Mouse (Mus musculus): ENCODE data around the gene Efcab6. TPM values are rescaled to one million over a fixed set of nuclear protein-coding genes. Genes with fewer than 3 reads are reported as not detected.

Gene Efcab6
- total and polyA plus RNA-seq, 3 experiments, result not detected

DNA sequence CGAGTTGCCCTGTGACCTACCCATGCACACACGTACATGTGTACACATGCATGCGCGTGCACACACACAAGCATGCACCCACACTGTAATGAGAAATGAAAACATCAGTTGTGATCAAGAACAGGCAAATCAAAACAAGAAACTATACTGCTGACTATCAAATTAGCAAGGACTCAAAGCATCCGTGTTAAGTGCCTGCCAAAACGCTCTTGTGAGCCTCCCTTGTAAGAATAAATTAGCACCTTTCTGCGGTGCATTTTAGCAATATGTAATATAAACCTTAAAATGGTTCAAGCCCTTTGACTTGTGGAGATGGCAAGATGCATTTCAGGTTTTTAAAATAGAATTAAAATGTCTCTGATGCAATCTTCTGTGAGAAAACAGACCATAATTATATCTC, 108.2 kb downstream of the Efcab6 start:
- no peak overlapping the region for H3K27ac ChIP-seq (ENCODE audit: control insufficient read depth, low read depth, low read length)
- H3K9me3 ChIP-seq (replicated peaks; ENCODE audit: insufficient read depth, low read length), result no peaks in the 10 kb centered on the region
- no peak overlapping the region for H3K9ac ChIP-seq (ENCODE audit: control insufficient read depth, low read depth, low read length, poor library complexity, severe bottlenecking)
- H3K27me3 ChIP-seq (ENCODE audit: control insufficient read depth in 1 of 2, insufficient read depth in 2 of 2, low read length in 2 of 2), result no peaks in the 10 kb centered on the region
- no peak for TF ChIP-seq E2F4 (IDR thresholded peaks at IDR 0.05; ENCODE audit: borderline replicate concordance, low read depth, low read length)
- TF ChIP-seq EP300 (IDR thresholded peaks at IDR 0.05; ENCODE audit: low read depth in 1 of 2, low read length in 2 of 2), result no peak
- no peak for TF ChIP-seq NELFE (IDR thresholded peaks at IDR 0.05; ENCODE audit: low read depth, low read length)
- no peak for TF ChIP-seq TCF12 (IDR thresholded peaks at IDR 0.05; ENCODE audit: low read depth, low read length)
- no peak for TF ChIP-seq JUND (IDR thresholded peaks at IDR 0.05; ENCODE audit: low read depth, low read length)
- TF ChIP-seq HCFC1 (IDR thresholded peaks at IDR 0.05; ENCODE audit: low read depth, low read length), result no peak
- no peak for TF ChIP-seq UBTF (IDR thresholded peaks at IDR 0.05; ENCODE audit: borderline replicate concordance, insufficient read depth, low read depth, low read length)
- TF ChIP-seq CHD2 (IDR thresholded peaks at IDR 0.05; ENCODE audit: low read length), result no peak
- no peak for TF ChIP-seq MYC (IDR thresholded peaks at IDR 0.05; ENCODE audit: low read depth, low read length)
- TF ChIP-seq ZMIZ1 (IDR thresholded peaks at IDR 0.05; ENCODE audit: low read depth, low read length), result no peak
- no peak for TF ChIP-seq MAZ (IDR thresholded peaks at IDR 0.05; ENCODE audit: low read depth, low read length)
- TF ChIP-seq ETS1 (IDR thresholded peaks at IDR 0.05; ENCODE audit: low read depth, low read length), result no peak
- no peak for TF ChIP-seq ZC3H11A (IDR thresholded peaks at IDR 0.05; ENCODE audit: low read depth, low read length)
- TF ChIP-seq SMC3 (IDR thresholded peaks at IDR 0.05; ENCODE audit: low read depth, low read length), result no peak
- H3K4me1 ChIP-seq (ENCODE audit: control insufficient read depth in 1 of 2, insufficient read depth in 2 of 2, low read length in 2 of 2), result no peaks in the 10 kb centered on the region
- no peak for DNase-seq (ENCODE audit: low read depth, low spot score)
- H3K36me3 ChIP-seq (ENCODE audit: control insufficient read depth in 1 of 2, insufficient read depth in 2 of 2, low read length in 2 of 2), result no peaks in the 10 kb centered on the region
- H3K79me2 ChIP-seq (ENCODE audit: control insufficient read depth, insufficient read depth, low read length, poor library complexity), result no peaks in the 10 kb centered on the region
- H3K4me3 ChIP-seq (ENCODE audit: control insufficient read depth in 1 of 2, insufficient read depth in 1 of 2, low read depth in 2 of 2, low read length in 2 of 2), result no peak overlapping the region

DNA sequence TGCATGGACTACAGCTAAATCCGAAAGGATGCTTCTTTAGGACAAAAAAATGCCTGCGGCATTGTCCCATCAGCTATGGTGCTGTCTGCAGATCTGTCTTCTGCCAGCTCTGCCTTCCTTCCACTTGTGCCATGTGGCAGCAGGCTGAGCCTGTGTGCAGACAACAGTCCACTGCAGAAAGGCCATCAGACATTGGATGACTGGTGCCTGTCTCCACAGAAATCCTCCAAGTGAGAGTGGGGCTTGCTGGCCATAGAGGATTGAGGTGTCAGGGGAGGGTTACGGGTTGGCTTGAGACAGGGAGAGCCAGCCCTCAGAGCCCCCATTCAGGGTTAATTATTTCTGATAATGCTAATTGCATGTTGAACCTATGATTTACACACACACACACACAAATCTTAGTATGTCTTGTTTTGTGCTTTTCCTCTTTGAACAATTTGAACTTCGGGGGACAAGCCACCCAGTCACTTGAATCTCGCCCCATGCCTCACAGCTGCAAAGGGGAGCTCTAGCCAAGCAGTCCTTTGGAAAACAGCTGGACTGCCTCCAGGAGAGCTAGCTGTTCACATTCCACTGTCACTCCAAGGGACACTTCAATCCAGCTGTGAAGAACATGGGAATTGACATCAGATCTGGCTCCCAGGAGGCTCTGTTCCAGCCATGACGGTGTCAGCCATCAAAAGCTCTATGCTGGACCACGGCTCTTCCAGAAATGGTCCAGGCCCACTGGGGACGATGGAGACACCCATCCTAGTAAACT, 109.1 kb downstream of the Efcab6 start:
- Histone ChIP-seq H3K79me2 (ENCODE audit: control insufficient read depth, insufficient read depth, low read length, poor library complexity) (no peaks in the 10 kb centered on the region), H3K27ac (ENCODE audit: control insufficient read depth, low read depth, low read length) (no peak overlapping the region), H3K9ac (ENCODE audit: control insufficient read depth, low read depth, low read length, poor library complexity, severe bottlenecking) (no peak overlapping the region), H3K4me3 (ENCODE audit: control insufficient read depth in 1 of 2, insufficient read depth in 1 of 2, low read depth in 2 of 2, low read length in 2 of 2) (no peak overlapping the region), H3K27me3 (ENCODE audit: control insufficient read depth in 1 of 2, insufficient read depth in 2 of 2, low read length in 2 of 2) (no peaks in the 10 kb centered on the region), H3K9me3 (replicated peaks; ENCODE audit: insufficient read depth, low read length) (no peaks in the 10 kb centered on the region), H3K4me1 (ENCODE audit: control insufficient read depth in 1 of 2, insufficient read depth in 2 of 2, low read length in 2 of 2) (no peaks in the 10 kb centered on the region), H3K36me3 (ENCODE audit: control insufficient read depth in 1 of 2, insufficient read depth in 2 of 2, low read length in 2 of 2) (no peaks in the 10 kb centered on the region)
- TF ChIP-seq E2F4 (IDR thresholded peaks at IDR 0.05; ENCODE audit: borderline replicate concordance, low read depth, low read length) (no peak), MYB (IDR thresholded peaks at IDR 0.05; ENCODE audit: low read depth, low read length) (no peak), TAL1 (IDR thresholded peaks at IDR 0.05; ENCODE audit: low read length) (no peak), ELF1 (IDR thresholded peaks at IDR 0.05; ENCODE audit: low read depth, low read length) (no peak), GABPA (IDR thresholded peaks at IDR 0.05; ENCODE audit: low read depth, low read length) (no peak), USF2 (IDR thresholded peaks at IDR 0.05; ENCODE audit: borderline replicate concordance in 1 of 2, insufficient read depth in 1 of 2, low read depth in 1 of 2, low read length in 2 of 2) (no peak), GATA1 (IDR thresholded peaks at IDR 0.05; ENCODE audit: low read depth, low read length) (no peak), BHLHE40 (IDR thresholded peaks at IDR 0.05; ENCODE audit: borderline replicate concordance, low read depth, low read length) (no peak), HCFC1 (IDR thresholded peaks at IDR 0.05; ENCODE audit: low read depth, low read length) (no peak), POLR2AphosphoS5 (IDR thresholded peaks at IDR 0.05; ENCODE audit: borderline replicate concordance, low read depth, low read length) (no peak), ZMIZ1 (IDR thresholded peaks at IDR 0.05; ENCODE audit: low read depth, low read length) (no peak), TBP (IDR thresholded peaks at IDR 0.05; ENCODE audit: low read depth, low read length) (no peak), SIN3A (IDR thresholded peaks at IDR 0.05; ENCODE audit: low read length) (no peak), ZKSCAN1 (IDR thresholded peaks at IDR 0.05; ENCODE audit: low read depth, low read length) (no peak), ZC3H11A (IDR thresholded peaks at IDR 0.05; ENCODE audit: low read depth, low read length) (no peak), CTCF (IDR thresholded peaks at IDR 0.05 in 2 of 3, conservative IDR thresholded peaks at IDR 0.05 in 1 of 3; ENCODE audit: control insufficient read depth in 1 of 3, insufficient read depth in 1 of 3, low read depth in 2 of 3, low read length in 3 of 3, poor library complexity in 1 of 3, severe bottlenecking in 1 of 3) (no peak), POLR2AphosphoS2 (IDR thresholded peaks at IDR 0.05; ENCODE audit: low read length) (no peak)
- no peak for DNase-seq (ENCODE audit: low read depth, low spot score)
